Mouse (Mus musculus): ENCODE measurements around the gene Crat. TPM values are rescaled to one million over a fixed set of nuclear protein-coding genes. Genes with fewer than 3 reads are reported as not detected.
A peak's percentile ranks its signal among the peaks of the same experiment; 100 is the strongest.

Gene Crat
- total RNA-seq, 2 experiments from 2014 or later = 45.5 to 47.1 TPM

DNA sequence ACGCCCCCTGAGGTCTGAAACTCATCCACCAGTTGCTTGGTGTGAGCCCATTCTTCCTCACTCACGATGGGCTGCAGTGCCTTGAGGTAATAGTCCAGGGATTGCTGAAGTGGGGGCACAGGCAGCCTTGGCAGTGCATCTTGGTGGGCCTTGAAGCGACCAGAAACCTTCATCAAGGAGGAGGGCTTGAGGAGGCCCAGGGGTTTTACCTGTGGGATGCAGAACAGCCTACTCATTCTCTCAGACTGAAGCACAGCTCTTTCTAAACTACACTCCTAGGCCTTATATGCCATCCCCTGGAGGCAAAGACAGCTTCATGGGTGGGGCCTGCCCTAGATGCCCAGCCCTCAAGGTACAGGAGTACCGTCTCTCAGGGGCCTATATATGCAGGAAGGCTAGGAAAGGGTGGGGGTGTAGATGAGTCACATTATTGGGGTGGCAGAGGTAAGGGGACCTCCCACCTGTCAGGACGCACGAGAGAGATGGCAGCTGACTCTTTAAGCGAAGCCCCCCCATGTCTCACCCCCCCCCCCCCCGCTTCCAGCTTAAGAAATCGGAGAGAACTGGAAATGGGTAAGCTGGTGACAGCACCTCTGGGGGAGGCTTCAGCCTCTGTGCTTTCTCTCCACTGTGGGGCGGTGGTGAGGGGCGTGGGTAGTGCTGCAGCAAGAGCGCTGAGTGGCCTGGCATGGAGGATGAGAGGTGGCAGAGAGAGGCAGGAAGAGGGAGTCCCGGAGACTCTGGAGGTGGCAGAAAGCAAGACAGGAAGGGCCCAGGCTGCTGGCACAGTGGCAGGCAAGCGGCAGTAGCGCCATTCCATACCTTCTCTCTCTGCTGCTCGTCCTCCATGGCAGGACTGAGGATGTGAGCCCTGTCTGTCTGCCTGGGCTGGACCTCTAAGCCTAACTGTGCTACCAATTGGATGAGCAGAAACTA, 2.3 kb downstream of the Crat start:
- peak; percentile 58 to 78 for DNase-seq (ENCODE audit: low spot score in 2 of 2)

DNA sequence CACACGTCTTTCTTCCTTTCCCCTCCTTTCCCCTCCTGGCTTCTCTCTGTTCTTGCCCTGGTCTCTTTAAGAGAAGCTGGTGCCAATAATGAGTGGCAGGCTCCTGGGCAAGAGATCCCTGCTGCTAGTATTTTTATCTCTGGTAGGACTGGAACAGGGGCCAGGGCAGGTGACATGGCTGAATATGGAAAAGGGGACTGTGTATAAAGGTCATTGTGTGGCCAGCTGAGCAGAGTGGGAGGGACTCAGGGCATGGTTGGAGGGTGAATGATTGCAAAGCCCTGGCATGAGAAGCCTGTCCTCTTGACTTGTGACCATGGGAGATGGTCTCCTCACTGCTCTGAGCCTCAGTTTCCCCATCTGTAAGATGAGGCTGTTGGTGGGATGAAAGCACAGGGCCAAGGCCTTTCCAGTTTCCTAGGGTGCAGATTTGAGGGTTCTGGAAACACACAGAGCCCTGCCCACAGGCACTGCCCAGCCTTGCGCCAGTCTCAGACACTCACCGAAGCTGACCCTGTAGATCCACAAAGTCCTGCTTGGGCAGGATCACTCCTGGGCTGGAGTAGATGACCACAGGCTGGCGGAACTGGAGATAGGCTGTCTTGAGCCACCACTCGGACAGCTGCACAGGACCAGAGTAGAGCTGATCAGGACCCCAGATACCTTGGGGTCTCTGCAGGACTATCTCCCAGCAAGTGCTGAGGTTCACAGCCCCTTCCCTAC, 6.0 kb downstream of the Crat start:
- intact Hi-C loops (cut with DNase I) = no loop called here
- DNase-seq (ENCODE audit: low spot score in 2 of 2) = no peak

More for the DNA sequence above, 2.3 kb downstream of the Crat start:
- intact Hi-C loops (cut with DNase I) = no loop called here

DNA sequence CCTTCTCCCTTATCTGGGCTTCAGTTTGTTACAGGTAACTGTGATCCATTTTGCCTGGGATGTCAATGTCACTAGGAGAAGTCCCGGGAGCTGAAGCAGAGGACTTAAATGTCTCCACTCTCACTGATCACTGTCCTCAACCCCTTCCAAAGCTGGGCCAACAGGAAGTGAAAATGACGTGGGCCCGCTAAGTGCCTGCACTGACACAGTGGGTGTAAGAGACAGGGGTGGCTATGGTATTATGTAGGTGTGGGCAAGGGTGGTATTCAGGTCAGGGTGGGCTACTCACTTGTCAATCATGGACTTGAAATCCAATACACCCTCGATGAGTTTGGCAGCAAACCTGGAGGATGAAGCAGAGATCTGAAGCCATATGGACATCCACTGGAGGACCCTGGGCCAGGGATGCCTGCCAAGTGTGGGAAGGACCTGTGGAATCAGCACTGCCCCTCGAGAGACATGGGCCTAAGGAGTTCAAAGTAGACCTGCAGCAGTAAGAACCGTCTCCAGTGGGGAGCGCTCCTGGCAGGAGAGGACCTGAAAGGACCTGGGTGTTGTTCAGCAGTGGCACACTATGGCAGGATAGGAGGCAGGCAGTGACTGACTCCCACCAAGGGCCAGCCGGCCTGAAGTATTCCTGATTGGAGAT, 7.0 kb downstream of the Crat start:
- intact Hi-C loops (cut with DNase I) = no loop called here
- no peak for DNase-seq (ENCODE audit: low spot score in 2 of 2)

DNA sequence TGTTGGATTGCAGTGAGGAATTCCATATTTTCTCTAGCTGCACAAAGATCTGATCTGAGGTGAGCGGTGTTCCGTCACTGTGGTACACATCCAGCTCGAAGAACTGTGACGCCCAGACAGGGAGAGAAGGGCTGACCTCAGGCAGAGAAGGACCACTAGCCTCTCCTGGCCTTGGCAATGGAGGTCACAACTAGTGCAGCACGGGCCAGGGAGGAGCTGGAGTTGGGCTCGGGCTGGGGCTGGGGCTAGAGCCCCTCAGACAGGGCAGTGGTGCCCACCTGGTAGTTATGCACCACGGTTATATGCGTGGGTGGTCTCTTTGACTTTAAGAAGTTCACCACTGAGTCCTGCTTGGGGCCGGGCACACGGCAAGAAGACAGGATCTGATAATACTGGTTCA, 7.8 kb downstream of the Crat start:
- no peak for DNase-seq (ENCODE audit: low spot score in 2 of 2)
- intact Hi-C loops (cut with DNase I) = no loop called here

DNA sequence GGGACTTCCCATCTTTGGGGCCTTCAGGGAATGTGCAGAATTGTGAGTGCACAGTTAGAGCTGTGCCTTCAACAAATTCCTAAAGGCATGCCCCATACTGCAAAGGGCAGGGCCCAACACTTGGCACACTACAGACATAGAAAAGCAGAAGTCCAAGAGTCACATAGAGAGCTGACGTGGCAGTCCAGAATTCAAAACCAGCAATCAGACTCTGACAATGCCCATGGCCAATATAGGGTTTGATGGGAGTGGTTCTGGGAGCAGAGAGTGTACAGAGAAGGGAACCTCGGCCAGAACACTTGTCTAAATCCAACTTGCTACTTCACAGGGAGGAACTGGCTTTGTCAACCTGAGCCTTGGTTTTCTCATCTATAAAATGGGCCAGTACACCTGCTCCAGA, 8.4 kb downstream of the Crat start:
- intact Hi-C loops (cut with DNase I) = no loop called here

DNA sequence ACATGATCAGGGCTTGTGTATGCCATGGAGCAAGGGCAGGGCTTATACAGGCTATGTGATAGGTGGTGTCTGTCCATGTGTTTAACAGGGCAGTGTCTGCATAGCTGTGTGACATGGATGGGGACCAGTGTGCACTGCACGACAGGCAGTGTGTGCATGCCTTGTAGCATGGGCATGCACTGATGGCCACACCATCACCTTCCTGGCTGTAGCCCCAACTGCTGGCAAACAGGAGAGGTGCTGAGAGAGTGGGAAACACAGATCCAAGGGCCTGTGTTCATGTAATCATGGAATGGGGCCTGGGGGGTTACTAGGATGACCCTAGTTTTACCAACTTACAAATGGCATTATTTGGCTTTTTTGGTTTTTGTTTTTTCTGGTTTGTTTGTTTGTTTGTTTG, 11.7 kb downstream of the Crat start:
- no peak for DNase-seq (ENCODE audit: low spot score in 2 of 2)

More for the DNA sequence above, 8.4 kb downstream of the Crat start:
- no peak for DNase-seq (ENCODE audit: low spot score in 2 of 2)

DNA sequence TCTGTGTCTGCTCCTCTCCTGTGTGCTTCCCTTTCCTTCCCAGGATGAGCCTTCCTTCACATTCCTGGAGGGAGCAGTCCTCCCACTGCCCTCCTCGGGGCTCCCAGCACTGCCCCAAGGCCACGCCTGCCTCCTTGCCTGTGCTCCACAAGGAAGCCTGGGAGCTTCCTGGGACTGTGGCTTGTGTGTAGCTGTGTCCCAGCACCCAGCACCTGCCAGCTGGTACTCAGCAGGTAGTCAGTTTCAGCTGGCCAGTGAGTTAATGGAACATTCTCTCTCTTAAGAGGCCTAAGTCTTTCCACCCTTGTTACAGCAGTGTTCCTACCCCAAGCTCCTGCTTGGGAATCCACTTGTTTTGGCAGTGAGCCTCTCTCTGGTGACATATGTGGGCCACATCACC, 12.8 kb downstream of the Crat start:
- no peak for DNase-seq (ENCODE audit: low spot score in 2 of 2)
- intact Hi-C loops (cut with DNase I) = no loop called here

More for the DNA sequence above, 11.7 kb downstream of the Crat start:
- intact Hi-C loops (cut with DNase I) = no loop called here

DNA sequence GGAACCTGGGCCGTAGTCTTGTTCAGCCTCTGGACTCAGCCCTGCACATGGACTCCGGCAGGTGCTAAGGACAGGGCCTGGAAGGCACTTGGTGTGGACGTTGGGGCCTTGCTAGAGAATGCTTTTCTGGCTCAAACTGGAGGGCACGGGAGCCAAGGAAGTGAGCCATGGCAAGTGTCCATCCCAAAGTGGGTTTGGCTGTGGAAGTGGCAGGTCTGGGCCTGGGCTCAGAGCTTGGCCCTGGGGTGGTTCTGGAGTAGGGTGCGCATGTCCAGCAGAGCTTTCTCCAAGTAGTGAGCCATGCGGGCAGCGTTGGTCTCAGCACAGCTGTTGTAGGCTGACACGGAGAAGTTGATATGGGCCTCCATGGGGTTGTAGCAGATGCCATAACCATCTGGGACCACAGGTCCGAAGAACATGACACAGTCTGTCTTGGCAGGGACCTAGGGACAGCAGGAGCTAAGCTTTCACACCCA, 13.2 kb downstream of the Crat start:
- no peak for DNase-seq (ENCODE audit: low spot score in 2 of 2)
- intact Hi-C loops (cut with DNase I) = no loop called here

DNA sequence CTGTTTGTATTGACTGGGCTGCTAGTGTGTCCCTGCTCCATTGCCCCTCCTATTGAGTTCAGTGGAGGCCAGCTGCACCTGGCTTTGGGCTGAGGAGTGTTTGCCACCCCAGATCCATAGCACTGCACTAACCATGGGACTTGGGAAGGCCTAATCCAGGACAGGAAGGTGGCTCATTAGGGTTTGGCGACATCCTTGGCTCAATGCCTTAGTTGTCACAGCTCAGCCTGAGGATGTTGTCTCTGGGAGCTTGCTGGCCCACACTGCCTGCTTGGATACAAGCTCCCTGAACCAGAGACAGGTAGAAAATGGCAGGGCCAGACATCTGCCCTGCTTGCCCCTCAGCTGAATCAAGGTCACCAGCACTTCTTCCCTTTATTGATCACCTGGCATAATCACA, 14.0 kb downstream of the Crat start:
- no peak for DNase-seq (ENCODE audit: low spot score in 2 of 2)
- intact Hi-C loops (cut with DNase I) = no loop called here

DNA sequence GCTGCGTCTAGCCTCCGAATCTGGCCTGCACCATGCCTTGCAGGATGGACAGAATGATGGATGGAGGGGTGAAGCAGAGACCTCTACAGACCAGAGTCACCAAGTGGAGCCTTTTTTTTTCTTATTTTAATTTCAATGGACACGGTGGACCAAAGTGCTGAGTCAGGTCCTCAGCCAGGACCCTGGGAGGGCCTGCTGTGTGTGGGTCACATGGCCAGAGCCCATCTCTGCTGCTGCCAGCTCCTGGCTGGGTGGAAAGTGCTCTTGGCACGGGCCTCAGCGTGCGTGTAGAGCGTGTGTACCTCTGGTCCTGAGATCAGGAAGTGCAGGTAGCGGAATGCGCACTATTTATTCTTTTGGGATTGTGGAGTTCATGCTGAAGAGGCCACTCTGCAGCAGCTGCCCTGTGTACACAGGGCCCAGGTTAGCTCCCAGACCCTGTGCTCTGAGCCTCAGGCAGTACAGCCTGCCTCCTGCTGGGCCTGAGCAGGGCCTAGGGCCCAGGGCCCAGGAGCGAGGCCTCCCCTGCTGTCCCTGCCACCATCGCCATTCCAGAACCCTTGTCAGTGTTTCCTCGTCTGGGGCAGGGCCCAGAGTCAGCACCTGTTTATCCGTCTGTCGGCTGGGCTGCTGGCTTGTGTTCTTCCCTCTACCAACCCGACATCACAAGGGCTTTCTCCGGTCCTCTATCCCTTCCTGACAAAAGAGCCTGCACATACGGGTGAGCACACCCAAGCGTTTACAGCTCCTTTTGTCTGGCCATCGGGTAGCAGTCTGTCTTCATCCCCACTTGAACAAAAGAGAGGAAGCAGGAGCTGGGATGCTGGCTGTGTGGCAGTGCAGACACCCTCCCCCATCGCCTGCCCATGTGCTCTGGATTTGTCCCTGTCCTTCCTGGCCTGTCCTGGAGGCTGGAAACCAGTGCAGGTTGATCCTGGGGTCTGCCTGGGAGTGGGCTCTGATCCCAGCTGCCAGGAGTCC, 16.1 kb downstream of the Crat start:
- DNase-seq (ENCODE audit: low spot score in 2 of 2) = no peak
- intact Hi-C loops (cut with DNase I) = no loop called here

DNA sequence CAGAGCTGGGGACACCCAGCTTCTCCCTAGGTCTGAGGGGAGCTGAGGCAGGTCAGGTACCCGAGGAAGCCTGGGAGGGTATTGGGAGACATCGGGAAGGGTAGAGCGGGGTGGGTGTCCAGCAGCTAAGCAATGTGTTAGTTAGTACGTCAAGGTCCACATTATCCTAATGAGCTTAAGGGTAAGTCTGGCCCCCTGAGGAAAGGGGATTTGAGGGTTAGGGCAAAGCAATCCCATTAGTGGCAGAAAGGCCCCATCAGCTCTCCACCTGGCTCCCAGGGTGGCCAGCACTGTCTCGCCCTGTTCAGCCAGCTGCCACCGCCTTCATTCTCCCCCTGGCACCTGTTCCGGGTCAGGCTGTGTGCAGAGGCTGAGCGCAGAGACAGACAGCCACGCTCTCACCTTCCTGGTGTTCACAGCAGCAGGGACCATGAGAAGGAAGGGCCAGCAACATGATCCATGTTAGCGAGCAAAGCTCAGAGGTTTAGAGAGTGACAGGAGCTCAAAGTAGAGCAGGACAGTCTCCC, 17.6 kb downstream of the Crat start:
- intact Hi-C loops (cut with DNase I) = no loop called here
- no peak for DNase-seq (ENCODE audit: low spot score in 2 of 2)

DNA sequence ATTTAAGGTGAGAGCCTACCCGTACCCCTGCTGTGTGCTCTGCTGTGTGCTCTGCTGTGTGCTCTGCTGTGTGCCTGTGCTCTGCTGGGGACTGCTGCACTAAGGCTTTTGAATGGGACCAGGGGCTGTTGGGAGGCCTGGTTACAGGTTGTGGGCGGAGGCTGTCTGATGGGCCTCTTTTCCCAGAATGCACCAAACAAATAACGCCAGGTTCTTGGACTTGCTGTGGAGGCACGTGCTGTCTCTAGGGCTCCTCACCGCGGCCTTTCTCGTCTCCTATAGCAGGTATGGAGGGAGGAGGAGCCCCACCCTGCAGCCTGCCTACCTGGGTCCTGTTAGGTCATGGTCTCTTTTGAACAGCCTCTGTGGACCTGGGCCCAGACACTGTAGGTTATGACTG, 19.4 kb downstream of the Crat start:
- intact Hi-C loops (cut with DNase I) = no loop called here
- no peak for DNase-seq (ENCODE audit: low spot score in 2 of 2)

DNA sequence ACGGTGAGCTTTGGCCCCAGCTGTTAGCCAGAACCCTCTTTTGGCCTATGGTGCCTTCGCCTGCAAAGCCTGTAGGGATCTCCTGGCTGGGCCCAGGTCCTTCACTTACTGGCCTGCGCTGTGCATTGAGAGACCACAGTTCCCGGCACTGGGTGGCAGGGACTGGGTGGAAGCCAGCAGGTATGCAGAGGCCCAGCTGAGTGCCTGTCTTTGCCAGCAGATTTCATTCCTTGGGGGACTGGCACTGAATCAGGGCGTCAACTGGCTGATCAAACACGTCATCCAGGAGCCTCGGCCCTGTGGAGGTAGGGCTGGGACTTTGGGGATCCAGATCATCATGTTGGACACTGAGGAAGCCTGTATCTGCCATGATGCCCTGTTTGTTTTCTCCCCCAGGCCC, 19.9 kb downstream of the Crat start:
- intact Hi-C loops (cut with DNase I) = no loop called here

DNA sequence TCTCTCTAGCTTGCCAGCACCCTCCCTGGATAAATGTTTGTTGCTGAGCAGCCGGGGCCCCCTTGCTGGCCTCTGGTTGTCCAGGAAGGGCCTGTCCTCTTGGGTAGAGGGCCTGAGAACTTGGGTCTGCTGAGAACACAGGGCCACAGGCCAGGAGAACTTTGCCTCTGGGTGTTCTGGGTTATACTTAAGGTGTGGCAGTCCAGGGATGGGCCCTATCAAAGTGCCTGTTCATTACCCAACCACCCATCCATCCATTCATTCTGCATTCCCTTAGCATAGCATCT, 22.3 kb downstream of the Crat start:
- intact Hi-C loops (cut with DNase I) = no loop called here
- DNase-seq (ENCODE audit: low spot score in 2 of 2) = no peak

More for the DNA sequence above, 19.9 kb downstream of the Crat start:
- DNase-seq (ENCODE audit: low spot score in 2 of 2) = no peak

DNA sequence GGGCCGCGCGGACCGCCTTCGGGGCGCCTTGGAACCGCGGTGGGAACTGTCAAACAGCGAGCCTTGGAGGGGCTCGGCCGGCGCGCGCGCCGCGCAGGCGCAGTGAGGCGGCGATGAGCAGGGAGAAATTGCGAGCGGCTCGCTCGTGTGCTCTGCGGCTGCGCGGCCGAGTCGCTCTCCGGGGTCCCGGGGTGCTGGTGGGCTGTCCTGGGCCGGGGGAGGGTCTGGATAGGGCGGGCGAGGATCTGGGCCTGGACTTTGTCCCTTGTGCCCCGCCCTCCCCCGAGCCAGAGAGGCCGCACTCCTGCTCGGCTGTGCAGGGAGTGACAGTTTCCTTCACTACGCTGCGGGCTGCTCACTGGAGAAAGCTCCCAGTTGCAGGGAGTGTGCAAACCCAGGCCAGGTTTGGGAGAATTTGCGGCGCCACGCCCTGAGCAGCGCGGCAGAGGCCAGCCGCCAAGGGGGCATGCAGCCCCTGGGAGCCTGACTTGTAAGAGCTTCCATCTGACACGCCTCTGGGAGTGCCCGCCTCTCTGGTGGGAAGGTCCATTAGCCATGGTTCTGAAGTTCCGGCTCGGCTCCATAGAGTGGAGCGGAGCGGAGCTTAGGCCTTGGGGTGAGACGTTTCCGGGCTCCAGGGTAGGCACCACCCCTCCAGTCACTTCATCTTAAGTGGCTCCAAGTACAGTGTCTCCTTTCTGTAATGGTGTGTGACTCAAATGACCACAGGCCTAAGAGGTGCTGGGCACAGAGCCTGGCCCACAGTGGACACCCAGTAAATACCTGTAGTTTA, 22.8 kb downstream of the Crat start:
- peak in 1 of 2 experiments; percentile 84 for DNase-seq (ENCODE audit: low spot score in 2 of 2)
- intact Hi-C loops (cut with DNase I) = no loop called here

DNA sequence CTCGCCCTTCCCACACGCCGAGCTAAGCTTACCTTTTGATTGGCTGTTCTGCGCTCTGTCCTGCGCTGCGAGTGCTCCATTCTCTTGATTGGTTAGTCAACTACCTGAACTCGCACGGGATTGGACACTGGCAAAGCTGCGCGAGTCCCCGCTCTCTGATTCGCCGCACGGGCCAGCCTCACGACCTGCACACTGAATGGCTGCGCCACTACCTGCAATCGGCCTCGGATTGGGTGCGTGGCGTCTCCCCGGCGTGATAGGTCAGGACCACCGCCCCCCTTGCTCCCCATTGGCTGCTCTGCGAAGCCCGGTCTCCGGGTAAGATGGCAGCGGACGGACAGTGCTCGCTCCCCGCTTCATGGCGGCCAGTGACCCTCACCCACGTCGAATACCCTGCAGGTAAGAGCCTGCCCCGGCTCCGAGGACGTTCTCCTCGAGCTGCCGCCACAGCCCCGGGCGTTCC, 23.5 kb downstream of the Crat start, which contains the start of gene Dolpp1:
Gene Dolpp1, plus strand, starts transcription at position 141 of the 463 bp plus-strand sequence.
- DNase-seq (ENCODE audit: low spot score in 2 of 2) = peak; percentile 99 to 100
- intact Hi-C loops (cut with DNase I) = no loop called here

DNA sequence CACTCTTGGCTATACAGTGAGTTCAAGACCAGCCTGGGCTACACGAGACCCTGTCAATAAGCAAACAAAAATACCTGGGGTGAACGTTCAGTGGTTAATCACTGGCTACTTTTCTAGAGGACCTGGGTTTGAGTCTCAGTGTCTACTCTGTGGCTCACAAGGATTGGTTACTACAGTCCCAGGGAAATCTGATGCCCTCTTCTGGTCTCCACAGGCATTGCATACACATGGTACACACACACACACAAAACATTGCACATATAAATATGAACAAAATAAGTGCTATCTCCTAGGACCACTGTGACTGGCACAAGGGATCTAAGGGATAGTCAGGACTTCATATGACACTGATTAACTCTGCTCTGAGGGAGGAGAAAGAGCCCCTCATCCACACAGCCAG, 26.6 kb downstream of the Crat start:
- DNase-seq (ENCODE audit: low spot score in 2 of 2) = no peak
- intact Hi-C loops (cut with DNase I) = no loop called here

DNA sequence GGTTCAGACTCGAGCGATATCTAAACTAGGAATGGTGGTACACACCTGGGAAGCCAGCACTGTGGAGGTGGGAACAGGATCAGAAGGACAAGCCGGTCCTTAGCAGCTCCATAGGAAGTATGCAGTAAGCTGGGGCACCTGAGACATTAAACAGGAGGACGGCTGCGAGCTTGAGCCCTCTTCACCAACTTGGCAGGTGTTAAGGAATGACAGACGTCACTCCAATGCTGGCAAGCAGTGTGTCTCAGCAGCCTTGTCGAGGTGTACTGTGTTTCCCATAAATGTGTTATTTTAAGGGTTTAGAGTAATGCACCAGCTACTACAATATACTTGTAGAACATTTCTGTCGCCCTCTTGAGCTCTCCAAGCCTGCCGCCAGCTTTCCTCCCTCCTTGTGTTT, 28.7 kb downstream of the Crat start:
- intact Hi-C loops (cut with DNase I) = no loop called here
- DNase-seq (ENCODE audit: low spot score in 2 of 2) = no peak

All from left cerebral cortex, postnatal 14 days (tissue).